Mouse (Mus musculus): Measurements from ENCODE around the gene 1700016D06Rik.

- TF ChIP-seq CTCF (IDR thresholded peaks at IDR 0.05; ENCODE audit: borderline replicate concordance, insufficient read depth, low read length) (no peak), POLR2A (IDR thresholded peaks at IDR 0.05; ENCODE audit: low read depth, low read length) (no peak)
These were observed 86.6 kb downstream of the 1700016D06Rik start for GRCm38 (mm10) chr8:11614126-11614835.
